Mouse (Mus musculus): Measurements from ENCODE around the gene Fbxo11. TPM values are rescaled to one million over a fixed set of nuclear protein-coding genes. Genes with fewer than 3 reads are reported as not detected.
"Not testable (repeated sequence)": the region's sequence is repeated elsewhere in the genome, so short reads cannot be mapped to it uniquely, and the experiment has no call there.

The Fbxo11 gene
- total and polyA plus RNA-seq, 3 experiments = 9.4 to 91.4 (median 17.5) TPM

GRCm38 (mm10) chr17:87954618-87955124 is 110.4 kb downstream of the Fbxo11 start:
- not testable (repeated sequence) for H3K4me1 ChIP-seq (ENCODE audit: control insufficient read depth in 1 of 2, insufficient read depth in 2 of 2, low read length in 2 of 2); H3K4me3 ChIP-seq (ENCODE audit: control insufficient read depth in 1 of 2, insufficient read depth in 1 of 2, low read depth in 2 of 2, low read length in 2 of 2); H3K36me3 ChIP-seq (ENCODE audit: control insufficient read depth in 1 of 2, insufficient read depth in 2 of 2, low read length in 2 of 2); H3K9ac ChIP-seq (ENCODE audit: control insufficient read depth, low read depth, low read length, poor library complexity, severe bottlenecking); H3K27me3 ChIP-seq (ENCODE audit: control insufficient read depth in 1 of 2, insufficient read depth in 2 of 2, low read length in 2 of 2); H3K9me3 ChIP-seq (replicated peaks; ENCODE audit: insufficient read depth, low read length); H3K79me2 ChIP-seq (ENCODE audit: control insufficient read depth, insufficient read depth, low read length, poor library complexity)
- peak; percentile 75 to 77 for TF ChIP-seq EP300 (IDR thresholded peaks at IDR 0.05; ENCODE audit: low read depth in 1 of 2, low read length in 2 of 2)
- peak; percentile 68 for TF ChIP-seq GATA1 (IDR thresholded peaks at IDR 0.05; ENCODE audit: low read depth, low read length)
- TF ChIP-seq ETS1 (IDR thresholded peaks at IDR 0.05; ENCODE audit: low read depth, low read length) = peak; percentile 37; the same call in 1 of the 2 replicates
- H3K27ac ChIP-seq (ENCODE audit: control insufficient read depth, low read depth, low read length) = peak overlapping the region; percentile 88
- DNase-seq (ENCODE audit: low read depth, low spot score) = peak; percentile 53

DNA sequence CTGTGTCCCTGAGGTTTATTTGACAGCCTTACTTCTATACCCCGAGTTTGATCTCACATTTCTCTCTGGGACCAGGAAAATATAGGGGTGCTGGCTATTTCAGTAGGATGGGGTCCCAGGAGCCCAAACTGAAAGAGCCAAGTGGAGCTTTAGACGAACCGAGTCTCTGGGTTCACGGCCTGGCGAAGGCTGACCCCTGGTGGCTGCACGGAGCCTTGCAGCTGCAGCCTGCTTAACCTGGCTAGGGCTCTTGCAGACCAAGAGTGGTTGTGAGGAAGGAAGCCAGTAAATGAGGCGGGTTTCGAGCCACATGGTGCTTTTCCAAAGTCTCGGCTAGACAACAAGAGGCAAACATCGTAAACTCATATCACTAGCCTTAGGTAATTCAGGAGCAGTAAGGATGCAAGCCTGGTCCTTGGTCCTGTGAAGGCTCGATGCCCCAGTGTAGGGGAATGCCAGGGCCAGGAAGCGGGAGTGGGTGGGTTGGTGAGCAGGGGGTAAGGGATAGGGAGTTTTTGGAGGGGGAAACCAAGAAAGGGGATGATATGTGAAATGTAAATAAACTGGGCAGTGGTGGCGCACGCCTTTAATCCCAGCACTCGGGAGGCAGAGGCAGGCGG is 116.0 kb downstream of the Fbxo11 start:
- H3K27ac ChIP-seq (ENCODE audit: control insufficient read depth, low read depth, low read length) = no peak overlapping the region
- no peaks in the 10 kb centered on the region for H3K4me1 ChIP-seq (ENCODE audit: control insufficient read depth in 1 of 2, insufficient read depth in 2 of 2, low read length in 2 of 2)
- peak overlapping the region; percentile 48; the same call in 1 of the 2 replicates for H3K9ac ChIP-seq (ENCODE audit: control insufficient read depth, low read depth, low read length, poor library complexity, severe bottlenecking)
- DNase-seq (ENCODE audit: low read depth, low spot score) = peak; percentile 85
- H3K4me3 ChIP-seq (ENCODE audit: control insufficient read depth in 1 of 2, insufficient read depth in 1 of 2, low read depth in 2 of 2, low read length in 2 of 2) = peak overlapping the region; percentile 31 to 45; a peak in 2 of 4 replicates
- H3K9me3 ChIP-seq (replicated peaks; ENCODE audit: insufficient read depth, low read length) = no peaks in the 10 kb centered on the region
- no peaks in the 10 kb centered on the region for H3K27me3 ChIP-seq (ENCODE audit: control insufficient read depth in 1 of 2, insufficient read depth in 2 of 2, low read length in 2 of 2)
- no peaks in the 10 kb centered on the region for H3K79me2 ChIP-seq (ENCODE audit: control insufficient read depth, insufficient read depth, low read length, poor library complexity)
- no peaks in the 10 kb centered on the region for H3K36me3 ChIP-seq (ENCODE audit: control insufficient read depth in 1 of 2, insufficient read depth in 2 of 2, low read length in 2 of 2)
- TF ChIP-seq CHD2 (IDR thresholded peaks at IDR 0.05; ENCODE audit: low read length) (no peak), NRF1 (IDR thresholded peaks at IDR 0.05; ENCODE audit: insufficient read depth, low read depth, low read length, poor library complexity, severe bottlenecking) (no peak), RAD21 (IDR thresholded peaks at IDR 0.05; ENCODE audit: low read depth, low read length) (peak; percentile 96), MAZ (IDR thresholded peaks at IDR 0.05; ENCODE audit: low read depth, low read length) (no peak), SMC3 (IDR thresholded peaks at IDR 0.05; ENCODE audit: low read depth, low read length) (peak; percentile 96), USF1 (IDR thresholded peaks at IDR 0.05; ENCODE audit: low read depth, low read length) (no peak), TAL1 (IDR thresholded peaks at IDR 0.05; ENCODE audit: low read length) (no peak), ZNF384 (IDR thresholded peaks at IDR 0.05; ENCODE audit: low read depth, low read length) (no peak), RCOR1 (IDR thresholded peaks at IDR 0.05; ENCODE audit: low read depth, low read length) (no peak), TCF12 (IDR thresholded peaks at IDR 0.05; ENCODE audit: low read depth, low read length) (peak; percentile 21; the same call in 1 of the 2 replicates), ZC3H11A (IDR thresholded peaks at IDR 0.05; ENCODE audit: low read depth, low read length) (peak; percentile 89), SIN3A (IDR thresholded peaks at IDR 0.05; ENCODE audit: low read length) (peak; percentile 44; the same call in 1 of the 2 replicates), UBTF (IDR thresholded peaks at IDR 0.05; ENCODE audit: borderline replicate concordance, insufficient read depth, low read depth, low read length) (no peak), ELF1 (IDR thresholded peaks at IDR 0.05; ENCODE audit: low read depth, low read length) (0 out of 2 replicates have a peak, but pooled peaks have one; percentile 26), KAT2A (conservative IDR thresholded peaks at IDR 0.05; ENCODE audit: low read depth, low read length) (no peak), MXI1 (IDR thresholded peaks at IDR 0.05; ENCODE audit: low read depth, low read length) (no peak), CTCF (IDR thresholded peaks at IDR 0.05 in 2 of 3, conservative IDR thresholded peaks at IDR 0.05 in 1 of 3; ENCODE audit: control insufficient read depth in 1 of 3, insufficient read depth in 1 of 3, low read depth in 2 of 3, low read length in 3 of 3, poor library complexity in 1 of 3, severe bottlenecking in 1 of 3) (peak; percentile 97 to 98 (median 98)), BHLHE40 (IDR thresholded peaks at IDR 0.05; ENCODE audit: borderline replicate concordance, low read depth, low read length) (no peak), ZMIZ1 (IDR thresholded peaks at IDR 0.05; ENCODE audit: low read depth, low read length) (no peak), ZKSCAN1 (IDR thresholded peaks at IDR 0.05; ENCODE audit: low read depth, low read length) (no peak), ETS1 (IDR thresholded peaks at IDR 0.05; ENCODE audit: low read depth, low read length) (no peak), GABPA (IDR thresholded peaks at IDR 0.05; ENCODE audit: low read depth, low read length) (no peak), MAX (IDR thresholded peaks at IDR 0.05; ENCODE audit: low read length) (no peak), MAFK (IDR thresholded peaks at IDR 0.05; ENCODE audit: borderline replicate concordance, low read depth, low read length) (no peak), POLR2A (IDR thresholded peaks at IDR 0.05; ENCODE audit: control insufficient read depth in 1 of 2, insufficient read depth in 1 of 2, low read depth in 1 of 2, low read length in 2 of 2, poor library complexity in 1 of 2) (no peak), POLR2AphosphoS2 (IDR thresholded peaks at IDR 0.05; ENCODE audit: low read length) (no peak), CHD1 (IDR thresholded peaks at IDR 0.05; ENCODE audit: low read depth, low read length) (no peak), E2F4 (IDR thresholded peaks at IDR 0.05; ENCODE audit: borderline replicate concordance, low read depth, low read length) (no peak), POLR2AphosphoS5 (IDR thresholded peaks at IDR 0.05; ENCODE audit: borderline replicate concordance, low read depth, low read length) (no peak)

Measured in MEL (cell line).